Mouse (Mus musculus) embryonic facial prominence, embryonic 13.5 days (tissue): Measurements from ENCODE around the gene H2-M3. TPM values are rescaled to one million over a fixed set of nuclear protein-coding genes. Genes with fewer than 3 reads are reported as not detected.

Source experiments
- ATAC-seq: fragments of 200-750 bp; cut with Nextera tagmentation; 2 replicates; pipeline ENCODE4 v1.8.0; 2017; ENCODE audit warnings: low read depth; ENCODE audit not compliant: insufficient number of reproducible peaks, insufficient read depth, low FRiP score, low TSS enrichment
- H3K27ac ChIP-seq: fragments of 300-500 bp; sonication (generic); 2 replicates; pipeline ENCODE4 v1.5.1; 2015; ENCODE audit warnings: moderate library complexity, mild to moderate bottlenecking, inconsistent platforms
- H3K27me3 ChIP-seq: fragments of 300-500 bp; sonication (generic); 2 replicates; pipeline ENCODE4 v1.6.1; 2015; ENCODE audit warnings: mild to moderate bottlenecking, inconsistent platforms
- H3K36me3 ChIP-seq: fragments of 300-500 bp; sonication (generic); 2 replicates; pipeline ENCODE4 v1.6.1; 2015; ENCODE audit warnings: mild to moderate bottlenecking, inconsistent platforms
- H3K4me1 ChIP-seq: fragments of 300-500 bp; sonication (generic); 2 replicates; pipeline ENCODE4 v1.6.1; 2015; ENCODE audit warnings: inconsistent platforms
- H3K4me2 ChIP-seq: fragments of 300-500 bp; sonication (generic); 2 replicates; pipeline ENCODE4 v1.6.1; 2015; ENCODE audit warnings: moderate library complexity, mild to moderate bottlenecking, inconsistent platforms
- H3K4me3 ChIP-seq: fragments of 300-500 bp; sonication (generic); 2 replicates; pipeline ENCODE4 v1.5.1; 2015; ENCODE audit warnings: mild to moderate bottlenecking, inconsistent platforms
- H3K9ac ChIP-seq: fragments of 300-500 bp; sonication (generic); 2 replicates; pipeline ENCODE4 v1.6.1; 2015; ENCODE audit warnings: mild to moderate bottlenecking, inconsistent platforms
- H3K9me3 ChIP-seq: fragments of 300-500 bp; sonication (generic); 2 replicates; pipeline ENCODE4 v1.6.1; 2016; ENCODE audit warnings: inconsistent platforms
- WGBS: fragments of 180-500 bp; shearing (Covaris S2); methylation state at CpG from one replicate; pipeline ENCODE4 v1.1.7; 2015; ENCODE audit warnings: mixed read lengths; 5-methylcytosine and 5-hydroxymethylcytosine counted together
- polyA plus RNA-seq: library from polyadenylated mRNA; unstranded; fragments of >200 nt; fragmentation: Nextera tagmentation; extraction: Ambion mirVana; gene quantifications from 2 replicates; pipeline ENCODE4 v1.2.1, GENCODE M21; 2015

The H2-M3 gene
- polyA plus RNA-seq, 1 experiment from 2014 or later: 0.94 TPM

DNA sequence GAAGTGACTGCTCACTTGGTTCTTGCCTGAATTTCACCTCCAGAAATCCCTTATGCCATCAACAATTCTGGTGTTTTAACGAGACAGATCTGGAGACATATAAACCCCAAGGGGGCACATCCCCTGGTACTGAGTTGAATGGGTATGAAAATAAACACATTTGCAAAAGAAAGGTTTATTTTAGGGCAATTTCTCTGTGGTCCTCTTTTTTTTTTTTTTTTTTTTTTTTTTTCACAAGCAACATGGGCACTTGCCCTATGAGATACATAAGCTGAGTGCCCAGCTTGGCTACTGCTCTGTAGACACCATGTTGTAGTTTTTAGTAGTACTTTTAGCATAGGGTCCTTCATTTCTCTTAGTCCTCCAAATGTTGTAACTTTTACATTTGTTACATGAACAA, 13.3 kb downstream of the H2-M3 start, which contains the start of gene Olfr99:
Gene Olfr99 (minus strand): TSS at position 101 of the 400 bp plus-strand sequence.
- WGBS: 79% methylated on average over 1 of the region's 1 CpGs
- H3K36me3 ChIP-seq: no peaks in the 10 kb centered on the region
- no peak for ATAC-seq

DNA sequence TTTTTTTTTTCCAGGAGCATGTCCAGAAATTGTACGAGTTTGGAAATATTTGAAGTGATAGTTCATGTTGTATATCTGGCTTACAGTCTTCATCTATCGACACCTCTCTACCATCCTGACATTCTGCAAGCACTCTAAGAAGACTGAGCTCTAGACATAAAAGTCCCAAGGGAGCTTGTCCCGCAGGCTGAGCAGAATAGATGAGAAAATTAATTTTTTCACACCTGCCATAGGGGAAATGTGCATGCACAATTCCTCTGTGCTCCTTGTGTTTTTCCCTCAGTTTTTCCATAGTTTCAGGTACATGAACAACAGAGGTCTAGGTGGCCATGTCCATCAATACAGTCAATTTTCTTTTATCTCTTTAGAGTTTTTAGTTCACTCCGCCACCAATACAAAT, 34.2 kb downstream of the H2-M3 start, which contains the start of gene Olfr101:
Gene Olfr101 (minus strand): TSS at position 101 of the 400 bp plus-strand sequence.
- WGBS: 77% methylated on average over 4 of the region's 4 CpGs
- Histone ChIP-seq H3K36me3 (no peaks in the 10 kb centered on the region), H3K4me2 (no peak within 1 kb of the TSS), H3K27me3 (no peaks in the 10 kb centered on the region), H3K9me3 (no peaks in the 10 kb centered on the region), H3K9ac (no peak within 1 kb of the TSS), H3K4me1 (no peaks in the 10 kb centered on the region), H3K27ac (no peak within 1 kb of the TSS), H3K4me3 (no peak within 1 kb of the TSS)
- no peak for ATAC-seq

More for the DNA sequence above, 13.3 kb downstream of the H2-M3 start, which contains the start of gene Olfr99:
- Histone ChIP-seq H3K4me1 (no peaks in the 10 kb centered on the region), H3K27me3 (no peaks in the 10 kb centered on the region), H3K4me3 (no peak within 1 kb of the TSS), H3K4me2 (no peak within 1 kb of the TSS), H3K9me3 (no peaks in the 10 kb centered on the region), H3K27ac (no peak within 1 kb of the TSS), H3K9ac (no peak within 1 kb of the TSS)

DNA sequence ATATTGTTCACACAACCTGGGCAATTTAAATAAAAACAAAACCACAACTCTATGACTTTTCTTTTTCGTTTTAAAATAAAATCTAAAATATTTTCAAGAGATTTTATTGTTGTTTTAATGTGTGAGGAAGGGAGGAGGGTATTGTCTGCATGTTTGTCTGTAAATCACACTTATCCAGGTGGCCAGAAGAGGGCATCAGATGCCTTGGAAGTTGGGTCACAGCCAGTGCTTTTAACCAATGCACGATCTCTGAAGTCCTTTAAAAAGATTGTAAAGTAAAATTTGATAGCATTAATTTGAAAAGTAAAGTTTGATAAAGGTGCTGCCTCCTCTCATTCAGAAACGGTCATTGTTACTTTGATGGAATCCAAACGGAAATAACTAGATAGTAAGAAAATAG, 38.5 kb downstream of the H2-M3 start:
- Histone ChIP-seq H3K9me3 (no peaks in the 10 kb centered on the region), H3K4me1 (no peaks in the 10 kb centered on the region), H3K27ac (no peak overlapping the region), H3K4me3 (no peak overlapping the region), H3K36me3 (no peaks in the 10 kb centered on the region), H3K27me3 (no peaks in the 10 kb centered on the region), H3K9ac (no peak overlapping the region), H3K4me2 (no peak overlapping the region)
- no peak for ATAC-seq
- WGBS: 38% methylated on average over 4 of the region's 4 CpGs

DNA sequence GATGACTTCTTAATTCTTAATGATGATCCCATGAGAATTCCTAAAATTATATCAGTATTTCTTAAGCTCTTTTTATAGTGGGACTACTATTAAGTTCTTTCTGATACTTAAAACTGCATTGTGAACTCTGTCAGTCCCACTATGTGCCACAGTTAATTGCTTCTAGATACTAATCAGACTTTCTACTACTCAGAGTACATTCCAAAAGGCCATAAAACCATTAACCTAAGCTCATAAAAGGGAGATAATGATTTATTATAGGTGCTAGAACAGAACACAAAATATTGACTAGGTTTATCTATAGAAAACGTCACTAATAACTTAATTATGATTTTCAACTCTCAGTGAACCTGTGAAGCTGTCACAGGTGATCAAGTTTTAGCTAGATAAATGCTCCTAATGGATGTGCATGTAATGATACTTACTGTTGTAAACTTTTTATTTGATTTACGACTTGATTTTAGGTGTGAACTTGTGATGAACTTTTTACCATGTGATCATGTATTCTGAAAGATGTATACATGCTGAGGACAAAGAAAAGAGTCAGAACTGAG, 40.2 kb downstream of the H2-M3 start:
- Histone ChIP-seq H3K9me3 (no peaks in the 10 kb centered on the region), H3K4me2 (no peak overlapping the region), H3K36me3 (no peaks in the 10 kb centered on the region), H3K27me3 (no peaks in the 10 kb centered on the region), H3K4me3 (no peak overlapping the region), H3K9ac (no peak overlapping the region), H3K4me1 (no peaks in the 10 kb centered on the region), H3K27ac (no peak overlapping the region)
- WGBS: 52% methylated on average over 2 of the region's 2 CpGs
- ATAC-seq: no peak

DNA sequence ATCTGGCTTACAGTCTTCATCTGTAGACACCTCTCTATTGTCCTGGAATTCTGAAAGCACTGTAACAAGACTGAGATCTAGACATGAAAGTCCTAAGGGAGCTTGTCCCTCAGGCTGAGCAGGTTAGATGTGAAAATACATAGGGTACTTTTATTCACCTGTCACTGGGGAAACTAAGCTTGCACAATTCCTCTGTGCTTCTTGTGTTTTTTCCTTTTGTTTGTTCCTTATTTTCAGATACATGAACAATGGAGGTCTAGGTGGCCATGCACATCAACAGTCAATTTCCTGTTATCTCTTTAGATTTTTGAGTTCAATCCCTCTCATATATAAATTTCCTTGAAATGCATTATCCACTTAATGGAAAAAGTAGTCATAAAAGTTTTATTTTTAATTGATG, 46.9 kb downstream of the H2-M3 start, which contains the start of gene Olfr102:
Gene Olfr102 (minus strand): TSS at position 101 of the 400 bp plus-strand sequence.
- Histone ChIP-seq H3K9me3 (no peaks in the 10 kb centered on the region), H3K4me2 (no peak within 1 kb of the TSS), H3K4me1 (no peaks in the 10 kb centered on the region), H3K27me3 (no peaks in the 10 kb centered on the region), H3K9ac (no peak within 1 kb of the TSS), H3K4me3 (no peak within 1 kb of the TSS), H3K27ac (no peak within 1 kb of the TSS), H3K36me3 (no peaks in the 10 kb centered on the region)
- no peak for ATAC-seq

Other genes starting within 250 kb of the H2-M3 start
- 0.30 and 0.31 TPM in 2 replicates for gene Mog, start 246.8 kb upstream of the H2-M3 start, polyA plus RNA-seq
- gene Gabbr1, start 224.3 kb upstream of the H2-M3 start, polyA plus RNA-seq: 15.8 and 16.1 TPM in 2 replicates
- gene Olfr90, start 181.7 kb upstream of the H2-M3 start, polyA plus RNA-seq: 0.10 TPM in 1 of 2 replicates, not detected in the other
- gene Olfr91, start 171.9 kb upstream of the H2-M3 start, polyA plus RNA-seq: not detected in 2 replicates
- gene Olfr92, start 150.1 kb upstream of the H2-M3 start, polyA plus RNA-seq: not detected in 2 replicates
- not detected in 2 replicates for gene Olfr93, start 108.7 kb upstream of the H2-M3 start, polyA plus RNA-seq
- not detected in 2 replicates for gene Ubd, start 76.3 kb upstream of the H2-M3 start, polyA plus RNA-seq
- not detected in 2 replicates for gene Olfr94, start 69.2 kb upstream of the H2-M3 start, polyA plus RNA-seq
- not detected in 2 replicates for gene Olfr95, start 57.1 kb upstream of the H2-M3 start, polyA plus RNA-seq
- gene Olfr96, start 50.1 kb upstream of the H2-M3 start, polyA plus RNA-seq: not detected in 2 replicates
- gene Olfr97, start 32.9 kb upstream of the H2-M3 start, polyA plus RNA-seq: not detected in 2 replicates
- gene Olfr98, start 6.5 kb upstream of the H2-M3 start, polyA plus RNA-seq: not detected in 2 replicates
- not detected in 2 replicates for gene Olfr99, start 13.2 kb downstream of the H2-M3 start, polyA plus RNA-seq
- gene Olfr101, start 34.1 kb downstream of the H2-M3 start, polyA plus RNA-seq: not detected in 2 replicates
- gene Olfr102, start 46.8 kb downstream of the H2-M3 start, polyA plus RNA-seq: not detected in 2 replicates
- gene Olfr103, start 69.5 kb downstream of the H2-M3 start, polyA plus RNA-seq: not detected in 2 replicates
- gene Olfr104-ps, start 89.4 kb downstream of the H2-M3 start, polyA plus RNA-seq: not detected in 2 replicates
- gene Olfr105-ps, start 108.8 kb downstream of the H2-M3 start, polyA plus RNA-seq: not detected in 2 replicates
- not detected in 2 replicates for gene Olfr106-ps, start 120.2 kb downstream of the H2-M3 start, polyA plus RNA-seq
- gene Olfr107, start 129.0 kb downstream of the H2-M3 start, polyA plus RNA-seq: not detected in 2 replicates
- gene Olfr108, start 175.3 kb downstream of the H2-M3 start, polyA plus RNA-seq: not detected in 2 replicates
- gene Olfr109, start 188.7 kb downstream of the H2-M3 start, polyA plus RNA-seq: not detected in 2 replicates
- not detected in 2 replicates for gene H2-M2, start 213.3 kb downstream of the H2-M3 start, polyA plus RNA-seq
- not detected in 2 replicates for gene Olfr110, start 222.2 kb downstream of the H2-M3 start, polyA plus RNA-seq
- not detected in 2 replicates for gene Olfr111, start 237.8 kb downstream of the H2-M3 start, polyA plus RNA-seq